In the genomic region with DNA sequence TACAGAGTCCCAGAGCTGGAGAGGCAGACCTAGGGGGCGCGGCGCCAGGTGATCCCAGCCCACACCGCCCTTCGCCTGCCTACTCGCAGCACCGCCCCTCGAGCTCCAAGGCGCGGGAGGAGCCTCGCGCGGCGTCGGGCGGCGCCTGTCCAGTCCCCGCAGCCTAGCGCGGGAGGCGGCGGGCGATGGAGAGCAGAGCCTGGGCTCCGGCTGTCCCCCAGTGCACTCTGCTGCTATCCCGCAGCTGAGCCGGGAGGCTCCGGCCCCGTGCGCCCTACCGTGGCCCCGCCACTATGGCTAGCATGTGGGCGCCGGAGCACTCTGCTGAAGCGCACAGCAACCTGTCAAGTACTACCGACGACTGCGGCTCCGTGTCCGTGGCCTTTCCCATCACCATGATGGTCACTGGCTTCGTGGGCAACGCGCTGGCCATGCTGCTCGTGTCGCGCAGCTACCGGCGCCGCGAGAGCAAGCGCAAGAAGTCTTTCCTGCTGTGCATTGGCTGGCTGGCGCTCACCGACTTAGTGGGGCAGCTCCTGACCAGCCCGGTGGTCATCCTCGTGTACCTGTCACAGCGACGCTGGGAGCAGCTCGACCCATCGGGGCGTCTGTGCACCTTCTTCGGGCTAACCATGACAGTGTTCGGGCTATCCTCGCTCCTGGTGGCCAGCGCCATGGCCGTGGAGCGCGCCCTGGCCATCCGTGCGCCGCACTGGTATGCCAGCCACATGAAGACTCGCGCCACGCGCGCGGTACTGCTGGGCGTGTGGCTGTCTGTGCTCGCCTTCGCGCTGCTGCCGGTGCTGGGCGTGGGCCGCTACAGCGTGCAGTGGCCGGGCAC, we compare ENCODE assay signal across 8 mouse cellular contexts. TPM values are rescaled to one million over a fixed set of nuclear protein-coding genes. Genes with fewer than 3 reads are reported as not detected.
DNase-seq lines count a peak whose midpoint lies in the region; ATAC-seq lines count a peak whose summit lies in the region.

A gene (plus strand): TSS at position 168 of the 841 bp plus-strand sequence.

- intact Hi-C loops in gastrocnemius, postnatal 36 days (cut with DNase I): loop anchor here (5.0 kb wide), 1 partner anchor 150 kb away; no protein-coding TSS in a partner anchor

- no peaks in the 10 kb centered on the region for H3K36me3 ChIP-seq in forebrain, embryonic 15.5 days
- H3K36me3 ChIP-seq in intestine, embryonic 16.5 days (ENCODE audit: control insufficient read depth, insufficient read depth, low read length): no peaks in the 10 kb centered on the region
- H3K36me3 ChIP-seq in limb, embryonic 13.5 days: no peaks in the 10 kb centered on the region
- no peaks in the 10 kb centered on the region for H3K36me3 ChIP-seq in midbrain, embryonic 16.5 days (ENCODE audit: control insufficient read depth, insufficient read depth, low read length)

- 1% methylated on average over 84 of the region's 84 CpGs for WGBS in forebrain, embryonic 15.5 days
- WGBS in intestine, embryonic 16.5 days: 1% methylated on average over 84 of the region's 84 CpGs
- 1% methylated on average over 77 of the region's 84 CpGs for WGBS in limb, embryonic 13.5 days
- WGBS in midbrain, embryonic 16.5 days: under 1% methylated on average over 80 of the region's 84 CpGs

- peak within 1 kb of the TSS; percentile 38 for H3K9ac ChIP-seq in forebrain, embryonic 15.5 days (replicated peaks)
- H3K9ac ChIP-seq in intestine, embryonic 16.5 days (ENCODE audit: low read depth, low read length): peak within 1 kb of the TSS; percentile 65
- peak within 1 kb of the TSS; percentile 59 for H3K9ac ChIP-seq in limb, embryonic 13.5 days
- H3K9ac ChIP-seq in midbrain, embryonic 16.5 days (ENCODE audit: low read depth, low read length): peak within 1 kb of the TSS; percentile 63

- ATAC-seq in forebrain, embryonic 15.5 days (replicated peaks): peak; percentile 73
- peak; percentile 87 for ATAC-seq in intestine, embryonic 16.5 days
- ATAC-seq in limb, embryonic 13.5 days (ENCODE audit: low FRiP score, low read depth): peak; percentile 73
- ATAC-seq in midbrain, embryonic 16.5 days: peak; percentile 84

- peaks cover 32% of the 10 kb centered on the region for H3K27me3 ChIP-seq in forebrain, embryonic 15.5 days
- peaks cover 27% of the 10 kb centered on the region for H3K27me3 ChIP-seq in intestine, embryonic 16.5 days (replicated peaks; ENCODE audit: control insufficient read depth, insufficient read depth, low read length)
- peaks cover 53% of the 10 kb centered on the region for H3K27me3 ChIP-seq in limb, embryonic 13.5 days
- H3K27me3 ChIP-seq in midbrain, embryonic 16.5 days (ENCODE audit: control insufficient read depth, insufficient read depth, low read depth, low read length): peaks cover 27% of the 10 kb centered on the region

- peak within 1 kb of the TSS; percentile 92 for H3K4me2 ChIP-seq in forebrain, embryonic 15.5 days (replicated peaks)
- H3K4me2 ChIP-seq in intestine, embryonic 16.5 days (ENCODE audit: low read depth, low read length): peak within 1 kb of the TSS; percentile 93
- peak within 1 kb of the TSS; percentile 94 for H3K4me2 ChIP-seq in limb, embryonic 13.5 days (replicated peaks)
- H3K4me2 ChIP-seq in midbrain, embryonic 16.5 days (ENCODE audit: low read length): peak within 1 kb of the TSS; percentile 81

- no peak within 1 kb of the TSS for H3K27ac ChIP-seq in forebrain, embryonic 15.5 days (replicated peaks)
- no peak within 1 kb of the TSS for H3K27ac ChIP-seq in intestine, embryonic 16.5 days (ENCODE audit: low read length)
- no peak within 1 kb of the TSS for H3K27ac ChIP-seq in limb, embryonic 13.5 days
- H3K27ac ChIP-seq in midbrain, embryonic 16.5 days (ENCODE audit: low read length): no peak within 1 kb of the TSS

- peak; percentile 17 to 21 for DNase-seq in gastrocnemius, postnatal 4 days (ENCODE audit: low spot score in 2 of 2)
- DNase-seq in gastrocnemius, postnatal 36 days: no peak
- peak; percentile 49 for DNase-seq in adrenal gland, postnatal 25 days
- peak; percentile 13 for DNase-seq in thymus, postnatal 0 days (ENCODE audit: low spot score)

- no peaks in the 10 kb centered on the region for H3K9me3 ChIP-seq in forebrain, embryonic 15.5 days
- no peaks in the 10 kb centered on the region for H3K9me3 ChIP-seq in intestine, embryonic 16.5 days (ENCODE audit: control insufficient read depth, low read length)
- no peaks in the 10 kb centered on the region for H3K9me3 ChIP-seq in limb, embryonic 13.5 days
- H3K9me3 ChIP-seq in midbrain, embryonic 16.5 days (replicated peaks; ENCODE audit: control insufficient read depth, low read length, poor library complexity, severe bottlenecking): no peaks in the 10 kb centered on the region

- peaks cover 13% of the 10 kb centered on the region for H3K4me1 ChIP-seq in forebrain, embryonic 15.5 days
- peaks cover 11% of the 10 kb centered on the region for H3K4me1 ChIP-seq in intestine, embryonic 16.5 days (ENCODE audit: control insufficient read depth, insufficient read depth, low read length)
- H3K4me1 ChIP-seq in limb, embryonic 13.5 days: peaks cover 13% of the 10 kb centered on the region
- H3K4me1 ChIP-seq in midbrain, embryonic 16.5 days (ENCODE audit: control insufficient read depth, insufficient read depth, low read length): peaks cover 6% of the 10 kb centered on the region; the same call in 1 of the 2 replicates

- peak within 1 kb of the TSS; percentile 52 for H3K4me3 ChIP-seq in forebrain, embryonic 15.5 days
- H3K4me3 ChIP-seq in intestine, embryonic 16.5 days (ENCODE audit: low read length): peak within 1 kb of the TSS; percentile 55
- peak within 1 kb of the TSS; percentile 53 for H3K4me3 ChIP-seq in limb, embryonic 13.5 days
- peak within 1 kb of the TSS; percentile 51 for H3K4me3 ChIP-seq in midbrain, embryonic 16.5 days (ENCODE audit: low read depth, low read length)

RNA-seq across cellular contexts. Expression of the gene that starts here (rescaled TPM):
- 1 to 10 TPM; 1.2 to 2.7 TPM for total RNA-seq in gastrocnemius, postnatal 4 days (2021)
- total RNA-seq in gastrocnemius, postnatal 36 days (2021): under 1 TPM; 0.36 to 0.62 TPM
- total RNA-seq in adrenal gland, postnatal 25 days (2021): 11.0 and 12.5 TPM in 2 replicates
- 2.4 and 2.5 TPM in 2 replicates for polyA plus RNA-seq in forebrain, embryonic 15.5 days (2015; fragmentation: Nextera tagmentation; extraction: Ambion mirVana)
- 12.9 and 14.1 TPM in 2 replicates for polyA plus RNA-seq in intestine, embryonic 16.5 days (2015; fragmentation: Nextera tagmentation; extraction: Ambion mirVana)
- polyA plus RNA-seq in limb, embryonic 13.5 days (2015; fragmentation: Nextera tagmentation; extraction: Ambion mirVana): 3.5 and 4.6 TPM in 2 replicates
- 4.5 and 5.7 TPM in 2 replicates for polyA plus RNA-seq in midbrain, embryonic 16.5 days (2015; fragmentation: Nextera tagmentation; extraction: Ambion mirVana)
- polyA plus RNA-seq in thymus, postnatal 0 days (2015; fragmentation: Nextera tagmentation; extraction: Ambion mirVana): 2.8 and 3.4 TPM in 2 replicates

Comparison
In these comparisons a context has a peak if more than half of its experiments do, and no peak if none do; other contexts are left out.
1. DNase-seq: peak in gastrocnemius, postnatal 4 days (2 of 2), adrenal gland, postnatal 25 days (single experiment) and thymus, postnatal 0 days (single experiment); none in gastrocnemius, postnatal 36 days (0 of 2).
2. Peak in every context shown above with its lines, with median percentiles within 50 percentile points of each other: ATAC-seq, H3K4me2 ChIP-seq, H3K4me3 ChIP-seq and H3K9ac ChIP-seq.